Mouse (Mus musculus) activated CD4-positive, CD25-positive, alpha-beta regulatory T cell, adult 9 weeks (primary cell): ENCODE measurements around the gene Gtpbp4. TPM values are rescaled to one million over a fixed set of nuclear protein-coding genes. Genes with fewer than 3 reads are reported as not detected.

Experiments used
- polyA plus RNA-seq: library from polyadenylated mRNA; unstranded; fragments of 100-300 nt; shearing (Covaris generic); gene quantifications from one replicate; pipeline ENCODE4 v1.2.1, GENCODE M21; 2017

Gene Gtpbp4
- 107 TPM for polyA plus RNA-seq

GRCm38 (mm10) chr13:8995990-8996786, at the start of gene Gtpbp4:
Gene Gtpbp4 (minus strand): TSS chr13:8996083.

GRCm38 (mm10) chr13:8952563-8952962, 43.3 kb downstream of the Gtpbp4 start, which contains the start of gene Idi2:
Gene Idi2 (plus strand): TSS chr13:8952863.

GRCm38 (mm10) chr13:8948131-8948530, 47.8 kb downstream of the Gtpbp4 start, which contains the start of gene Gm9745:
Gene Gm9745 (minus strand): TSS chr13:8948231.

Other genes with a start within 250 kb of the Gtpbp4 start
- 47.7 TPM for gene Wdr37, start 124.2 kb downstream of the Gtpbp4 start, polyA plus RNA-seq
- 44.3 TPM for gene Idi1, start 110.6 kb downstream of the Gtpbp4 start, polyA plus RNA-seq
- not detected for gene Gm9745, start 47.9 kb downstream of the Gtpbp4 start, polyA plus RNA-seq
- not detected for gene Idi2, start 43.2 kb downstream of the Gtpbp4 start, polyA plus RNA-seq
- 14.3 TPM for gene Larp4b, start 97.8 kb upstream of the Gtpbp4 start, polyA plus RNA-seq